ENCODE assay signal across 13 mouse cellular contexts in the genomic region with DNA sequence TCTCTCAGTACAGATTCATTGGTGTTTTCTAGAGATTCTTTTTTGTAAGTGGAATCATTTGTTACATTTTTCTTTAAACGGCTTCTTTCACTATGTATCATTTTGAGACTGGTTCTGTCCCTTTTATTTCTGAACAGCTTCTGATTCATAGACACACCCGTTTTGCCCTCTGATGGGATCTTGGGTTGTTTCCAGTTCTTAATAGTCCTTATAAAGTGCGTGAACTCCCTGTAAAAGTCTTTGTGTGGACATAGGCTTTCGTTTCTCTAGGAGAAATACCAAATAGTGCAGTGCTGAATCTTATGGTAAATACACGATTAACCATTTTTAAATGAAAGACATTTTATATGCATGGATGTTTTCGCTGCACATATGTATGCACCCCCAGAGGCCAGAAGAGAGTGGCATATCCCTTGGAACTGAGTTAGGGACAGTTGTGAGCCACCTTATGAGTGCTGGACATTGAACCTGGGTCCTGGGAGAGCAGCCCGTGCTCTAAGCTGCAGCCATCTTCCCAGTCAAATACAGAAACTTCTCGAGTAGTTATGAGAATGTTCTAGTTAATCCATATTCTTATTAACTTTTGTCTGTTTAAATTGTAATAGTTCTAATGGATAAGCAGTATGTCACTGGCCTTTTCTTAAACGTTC.
"Had no signal": no experiment of that assay in that cellular context is flagged by ENCODE, and none has a peak within 500 bp of the region (broad histone marks: within the 10 kb centered on the region; RNA-seq: fewer than 3 reads in every experiment).

No protein-coding gene starts in this region.

- H3K27ac ChIP-seq: layer of hippocampus, adult 2 months; limb, embryonic 12.5 days; liver, embryonic 13.5 days; macrophage; midbrain, embryonic 15.5 days had no signal

- H3K4me2 ChIP-seq: limb, embryonic 12.5 days; liver, embryonic 13.5 days; midbrain, embryonic 11.5 days; midbrain, embryonic 15.5 days had no signal

- DNase-seq: liver; liver, embryonic 13.5 days; liver, postnatal 0 days; right cerebral cortex, postnatal 14 days; thymus, adult 2 months; thymus, postnatal 25 days had no signal

- H3K9ac ChIP-seq: limb, embryonic 12.5 days; liver, embryonic 13.5 days; liver, postnatal 0 days; midbrain, embryonic 15.5 days had no signal

- H3K9me3 ChIP-seq: limb, embryonic 12.5 days; liver, embryonic 13.5 days; megakaryocyte, embryonic 14.5 days; midbrain, embryonic 15.5 days had no signal

- H3K36me3 ChIP-seq: limb, embryonic 12.5 days; liver, embryonic 13.5 days; midbrain, embryonic 15.5 days had no signal

- H3K27me3 ChIP-seq: limb, embryonic 12.5 days; midbrain, embryonic 15.5 days had no signal

- ATAC-seq: hindbrain, embryonic 16.5 days; liver, postnatal 0 days; midbrain, embryonic 15.5 days had no signal

- H3K4me3 ChIP-seq: layer of hippocampus, adult 2 months; limb, embryonic 12.5 days; liver, embryonic 13.5 days; megakaryocyte, embryonic 14.5 days; midbrain, embryonic 15.5 days had no signal
